Mouse (Mus musculus) small intestine, adult 2 months (tissue): ENCODE measurements around the gene Defb25. TPM values are rescaled to one million over a fixed set of nuclear protein-coding genes. Genes with fewer than 3 reads are reported as not detected.

Source experiments
- H3K27ac ChIP-seq: fragments of 200-500 bp; 2 replicates; pipeline ENCODE4 v1.5.1; 2012; ENCODE audit warnings: low read depth, low read length, control low read depth, inconsistent platforms; ENCODE audit not compliant: insufficient read depth
- H3K27me3 ChIP-seq: fragments of 200-500 bp; 2 replicates; pipeline ENCODE4 v1.6.1; 2012; ENCODE audit warnings: mild to moderate bottlenecking, moderate library complexity, low read length, inconsistent platforms; ENCODE audit not compliant: control insufficient read depth, insufficient read depth
- H3K36me3 ChIP-seq: fragments of 200-500 bp; 2 replicates; pipeline ENCODE4 v1.6.1; 2012; ENCODE audit warnings: mild to moderate bottlenecking, low read length, control low read depth, inconsistent platforms; ENCODE audit not compliant: control insufficient read depth, insufficient read depth
- H3K4me1 ChIP-seq: fragments of 200-500 bp; 2 replicates; pipeline ENCODE4 v1.6.1; 2012; ENCODE audit warnings: low read length, inconsistent platforms, mixed read lengths; ENCODE audit not compliant: control insufficient read depth, insufficient read depth, insufficient read length
- H3K4me3 ChIP-seq: fragments of 200-500 bp; 2 replicates; pipeline ENCODE4 v1.5.1; 2012; ENCODE audit warnings: low read depth, mild to moderate bottlenecking, control low read depth, inconsistent platforms, low read length, moderate library complexity
- CTCF ChIP-seq: fragments of 200-500 bp; IDR thresholded peaks from 2 replicates; pipeline ENCODE4 v1.5.1; 2012; ENCODE audit warnings: low read depth, mild to moderate bottlenecking, control low read depth, inconsistent platforms, low read length, moderate library complexity, mixed read lengths; ENCODE audit not compliant: insufficient replicate concordance, insufficient read length; ENCODE audit errors: extremely low read depth
- POLR2A ChIP-seq: fragments of 200-500 bp; IDR thresholded peaks from 2 replicates; pipeline ENCODE4 v1.6.1; 2012; ENCODE audit warnings: low read depth, mild to moderate bottlenecking, control low read depth, inconsistent platforms, low read length, moderate library complexity
- WGBS: fragments of 180-500 bp; shearing (Covaris S2); methylation state at CpG from one replicate; pipeline ENCODE4 v1.1.7; 2018; 5-methylcytosine and 5-hydroxymethylcytosine counted together
- polyA plus RNA-seq: library from polyadenylated mRNA; depleted of rRNA; stranded (reverse); fragments of >200 nt; gene quantifications from 2 replicates; pipeline ENCODE4 v1.2.3, GENCODE M21; 2012; rRNA removed

Defb25 gene
- polyA plus RNA-seq, 1 experiment: not detected

- no peaks in the 10 kb centered on the region for H3K27me3 ChIP-seq
- no peaks in the 10 kb centered on the region for H3K36me3 ChIP-seq
- H3K4me3 ChIP-seq: no peak overlapping the region
- peaks cover 2% of the 10 kb centered on the region; the same call in 1 of the 2 replicates for H3K4me1 ChIP-seq
- TF ChIP-seq CTCF: no peak
- no peak for TF ChIP-seq POLR2A
- no peak overlapping the region for H3K27ac ChIP-seq
- 19% methylated on average over 6 of the region's 6 CpGs for WGBS
Observed at GRCm38 (mm10) chr2:152589021-152589420, 33.8 kb downstream of the Defb25 start.

- Histone ChIP-seq H3K4me3 (no peak overlapping the region), H3K4me1 (peaks cover 2% of the 10 kb centered on the region; the same call in 1 of the 2 replicates), H3K27ac (no peak overlapping the region), H3K27me3 (no peaks in the 10 kb centered on the region), H3K36me3 (no peaks in the 10 kb centered on the region)
- TF ChIP-seq CTCF (no peak), POLR2A (no peak)
- WGBS: 19% methylated on average over 2 of the region's 2 CpGs
Observed at GRCm38 (mm10) chr2:152588450-152588849, 34.4 kb downstream of the Defb25 start.

DNA sequence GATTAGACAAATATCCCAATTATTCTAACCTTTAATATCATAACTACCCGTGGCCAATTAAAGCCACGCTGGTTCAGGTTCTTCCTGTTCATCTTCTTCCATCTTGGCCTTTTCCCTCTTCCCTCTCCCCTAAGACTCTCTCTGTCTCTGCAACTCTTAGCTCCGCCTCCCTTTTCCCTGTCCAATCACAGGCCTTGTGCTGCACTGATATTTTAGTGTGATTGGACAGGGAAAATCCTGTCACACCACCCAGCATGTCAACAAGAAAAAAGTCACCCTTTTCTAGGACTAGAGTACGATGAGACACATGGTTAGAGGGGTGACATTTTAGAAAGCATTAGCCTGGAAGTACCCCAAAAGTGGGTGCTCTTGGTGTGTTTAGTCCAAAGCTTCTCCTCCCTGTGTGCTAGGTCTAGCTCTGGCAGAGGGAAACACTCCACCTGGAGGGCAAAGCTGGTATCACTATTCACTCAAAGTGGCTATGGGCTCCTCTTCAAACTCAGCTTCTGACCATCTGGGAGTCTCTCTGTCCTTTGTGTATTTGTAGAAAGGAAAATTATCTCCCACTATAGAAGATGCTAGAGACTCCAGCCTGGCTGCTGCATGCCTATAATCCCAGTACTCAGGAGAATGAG lies 35.8 kb downstream of the Defb25 start:
- H3K27ac ChIP-seq: no peak overlapping the region
- no peaks in the 10 kb centered on the region for H3K27me3 ChIP-seq
- no peak overlapping the region for H3K4me3 ChIP-seq
- peaks cover 2% of the 10 kb centered on the region; the same call in 1 of the 2 replicates for H3K4me1 ChIP-seq
- no peaks in the 10 kb centered on the region for H3K36me3 ChIP-seq
- 82% methylated on average over 4 of the region's 4 CpGs for WGBS
- TF ChIP-seq POLR2A (no peak), CTCF (peak; percentile 24; the same call in 1 of the 2 replicates)

- no peaks in the 10 kb centered on the region for H3K4me1 ChIP-seq
- TF ChIP-seq CTCF (no peak), POLR2A (no peak)
- H3K27ac ChIP-seq: no peak overlapping the region
- H3K36me3 ChIP-seq: no peaks in the 10 kb centered on the region
- H3K4me3 ChIP-seq: no peak overlapping the region
- H3K27me3 ChIP-seq: no peaks in the 10 kb centered on the region
- 66% methylated on average over 11 of the region's 11 CpGs for WGBS
Observed at GRCm38 (mm10) chr2:152580612-152581011, 42.2 kb downstream of the Defb25 start.

DNA sequence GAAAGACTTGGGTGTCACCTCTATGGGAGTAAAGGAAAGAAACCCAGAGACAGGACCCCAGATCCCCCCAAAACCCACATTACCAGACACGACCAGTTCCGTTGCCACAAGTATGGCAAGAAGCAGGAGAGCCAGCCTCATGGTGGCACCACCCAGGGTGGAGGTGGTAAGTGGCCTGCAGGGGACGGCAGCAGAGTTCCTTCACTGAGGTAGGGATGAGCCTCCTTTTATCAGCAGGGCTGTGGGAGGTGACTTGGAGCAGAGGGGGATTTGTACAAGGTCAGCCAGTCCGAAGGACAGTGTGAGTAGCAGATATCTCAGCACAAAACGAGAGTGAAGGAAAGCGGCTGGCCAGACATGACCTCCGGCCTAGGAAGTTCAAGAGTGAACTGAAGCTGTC lies 42.7 kb downstream of the Defb25 start, which contains the start of gene Defb19:
Defb19 (minus strand) TSS at position 206 of the 400 bp plus-strand sequence.
- H3K27ac ChIP-seq: no peak within 1 kb of the TSS
- H3K36me3 ChIP-seq: no peaks in the 10 kb centered on the region
- WGBS: 70% methylated on average over 7 of the region's 7 CpGs
- H3K27me3 ChIP-seq: no peaks in the 10 kb centered on the region
- TF ChIP-seq POLR2A (no peak), CTCF (no peak)
- H3K4me3 ChIP-seq: no peak within 1 kb of the TSS
- H3K4me1 ChIP-seq: no peaks in the 10 kb centered on the region

DNA sequence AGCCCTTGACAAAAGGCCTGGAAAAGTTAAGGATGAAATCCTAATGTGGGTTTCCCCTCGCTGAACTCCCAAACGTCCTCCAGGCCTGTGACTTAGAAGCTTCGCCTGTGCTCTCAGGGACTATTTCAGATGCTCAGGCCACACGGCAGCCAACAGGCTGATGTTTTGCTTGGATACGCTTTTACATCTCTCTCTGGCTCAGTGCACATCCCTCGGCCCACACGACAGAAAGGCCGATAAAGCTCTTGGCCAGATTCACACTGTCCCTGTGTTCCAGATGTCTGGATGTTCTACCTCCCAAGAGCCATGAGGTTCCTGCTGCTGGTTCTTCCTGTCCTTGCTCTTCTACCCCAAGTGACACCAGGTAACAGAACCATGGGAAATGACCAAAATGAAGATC lies 49.4 kb downstream of the Defb25 start:
- Histone ChIP-seq H3K27me3 (peaks cover 2% of the 10 kb centered on the region; the same call in 1 of the 2 replicates), H3K4me1 (no peaks in the 10 kb centered on the region), H3K27ac (no peak overlapping the region), H3K4me3 (no peak overlapping the region), H3K36me3 (no peaks in the 10 kb centered on the region)
- 95% methylated on average over 8 of the region's 8 CpGs for WGBS
- no peak for TF ChIP-seq CTCF
- no peak for TF ChIP-seq POLR2A

Other genes with a start within 250 kb of the Defb25 start
- 0.36 and 0.51 TPM in 2 replicates for gene Nrsn2, start 246.4 kb downstream of the Defb25 start, polyA plus RNA-seq
- gene Sox12, start 225.0 kb downstream of the Defb25 start, polyA plus RNA-seq: 1.8 and 3.2 TPM in 2 replicates
- gene Zcchc3, start 208.0 kb downstream of the Defb25 start, polyA plus RNA-seq: 0.77 and 1.9 TPM in 2 replicates
- not detected in 2 replicates for gene 6820408C15Rik, start 207.5 kb downstream of the Defb25 start, polyA plus RNA-seq
- not detected in 2 replicates for gene Defb23, start 158.4 kb downstream of the Defb25 start, polyA plus RNA-seq
- gene Defb20, start 146.0 kb downstream of the Defb25 start, polyA plus RNA-seq: not detected in 2 replicates
- not detected in 2 replicates for gene Defb22, start 132.9 kb downstream of the Defb25 start, polyA plus RNA-seq
- gene Defb26, start 111.4 kb downstream of the Defb25 start, polyA plus RNA-seq: not detected in 2 replicates
- not detected in 2 replicates for gene Defb28, start 104.8 kb downstream of the Defb25 start, polyA plus RNA-seq
- gene Defb29, start 83.0 kb downstream of the Defb25 start, polyA plus RNA-seq: not detected in 2 replicates
- not detected in 2 replicates for gene Gm17416, start 53.7 kb downstream of the Defb25 start, polyA plus RNA-seq
- gene Defb21, start 50.3 kb downstream of the Defb25 start, polyA plus RNA-seq: not detected in 2 replicates
- gene Defb19, start 42.7 kb downstream of the Defb25 start, polyA plus RNA-seq: not detected in 2 replicates
- gene Defb45, start 23.7 kb downstream of the Defb25 start, polyA plus RNA-seq: not detected in 2 replicates
- gene Defb36, start 18.7 kb downstream of the Defb25 start, polyA plus RNA-seq: not detected in 2 replicates
- 3.5 and 4.7 TPM in 2 replicates for gene Rem1, start 3.9 kb upstream of the Defb25 start, polyA plus RNA-seq
- gene H13, start 46.4 kb upstream of the Defb25 start, polyA plus RNA-seq: 152 and 199 TPM in 2 replicates
- gene Mcts2, start 64.0 kb upstream of the Defb25 start, polyA plus RNA-seq: 1.3 and 1.7 TPM in 2 replicates
- gene Id1, start 113.2 kb upstream of the Defb25 start, polyA plus RNA-seq: 585 and 916 TPM in 2 replicates
- gene Cox4i2, start 131.1 kb upstream of the Defb25 start, polyA plus RNA-seq: 0.50 and 1.7 TPM in 2 replicates
- 20.7 and 53.8 TPM in 2 replicates for gene Bcl2l1, start 208.7 kb upstream of the Defb25 start, polyA plus RNA-seq
- gene Tpx2, start 224.9 kb upstream of the Defb25 start, polyA plus RNA-seq: 0.52 and 1.3 TPM in 2 replicates